Mouse (Mus musculus) G1E (cell line): ENCODE measurements at regions not wholly inside any gene's neighbourhood (a gene's known extent, or its start where the extent isn't known, plus 50 kb on each side); places are given as distances from the start of the nearest gene placed in this dataset.

Experiments used
- CTCF ChIP-seq: IDR thresholded peaks from 2 replicates; pipeline ENCODE4 v1.5.1; 2012; ENCODE audit warnings: low read depth, low read length, inconsistent platforms, mixed read lengths
- GATA2 ChIP-seq: IDR thresholded peaks from 2 replicates; pipeline ENCODE4 v1.6.1; 2012; ENCODE audit warnings: low read depth, low read length, inconsistent platforms, borderline replicate concordance

GRCm38 (mm10) chr4:106149471-106150048 lies 166.5 kb upstream of the Usp24 start:
- TF ChIP-seq CTCF (no peak), GATA2 (no peak)
